Mouse (Mus musculus): ENCODE measurements around the gene Lcmt1.

Lcmt1 gene

DNA sequence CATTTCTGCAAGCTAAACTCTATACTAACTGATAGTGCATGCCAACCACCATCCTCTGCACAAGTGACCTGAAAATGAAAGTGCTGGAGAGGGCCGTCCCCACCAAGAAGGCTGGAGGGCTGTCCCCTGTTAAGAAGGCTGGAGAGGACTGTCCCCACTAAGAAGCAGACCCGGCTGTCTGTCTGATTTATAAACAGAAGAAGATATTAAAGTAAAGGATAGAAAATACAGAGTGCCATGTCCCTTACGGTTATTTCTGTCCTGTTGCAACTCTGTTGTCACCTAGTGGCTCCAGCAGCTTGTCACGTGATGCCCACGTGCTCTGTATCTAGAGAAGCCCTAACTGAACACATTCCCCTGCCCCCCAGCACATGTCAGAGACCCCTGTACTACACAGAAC is 9.4 kb upstream of the Lcmt1 start:
- DNase-seq (ENCODE audit: low spot score in 2 of 2): no peak

DNA sequence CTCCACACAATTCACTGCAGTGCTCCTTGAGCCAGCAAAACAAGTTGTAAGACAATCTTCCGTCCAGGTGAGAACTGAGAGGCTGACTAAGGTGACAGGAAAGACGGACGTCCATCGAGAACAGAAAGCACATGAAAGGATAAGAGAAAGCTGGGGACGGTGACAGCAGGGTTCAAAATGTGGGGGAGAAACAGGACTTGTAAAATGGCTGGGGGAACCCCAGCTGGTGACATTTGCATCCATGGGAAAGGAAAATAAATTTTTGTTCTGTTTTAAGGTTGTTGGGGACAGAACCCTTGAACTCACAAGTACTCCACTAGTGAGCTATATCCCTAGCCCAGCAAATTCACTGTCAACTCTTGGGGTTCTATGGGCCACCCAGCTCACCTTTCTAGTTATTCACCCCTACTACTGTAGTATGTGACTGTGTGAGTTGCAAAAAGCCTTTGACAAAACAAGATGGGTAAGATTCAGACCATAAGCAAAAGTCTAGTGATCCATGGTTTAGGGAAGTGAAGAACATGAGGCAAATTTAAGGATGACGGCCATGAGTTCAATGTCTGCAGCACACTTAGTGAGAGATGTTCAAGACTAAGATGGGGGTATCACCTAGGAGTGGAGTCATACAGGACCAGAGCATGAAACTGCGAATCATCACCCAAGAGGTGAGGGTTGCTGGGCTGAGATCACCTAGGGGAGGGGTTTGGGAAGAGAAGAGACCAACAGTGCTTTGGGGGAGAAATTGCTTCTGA is 8.2 kb upstream of the Lcmt1 start:
- DNase-seq (ENCODE audit: low spot score in 2 of 2): no peak

DNA sequence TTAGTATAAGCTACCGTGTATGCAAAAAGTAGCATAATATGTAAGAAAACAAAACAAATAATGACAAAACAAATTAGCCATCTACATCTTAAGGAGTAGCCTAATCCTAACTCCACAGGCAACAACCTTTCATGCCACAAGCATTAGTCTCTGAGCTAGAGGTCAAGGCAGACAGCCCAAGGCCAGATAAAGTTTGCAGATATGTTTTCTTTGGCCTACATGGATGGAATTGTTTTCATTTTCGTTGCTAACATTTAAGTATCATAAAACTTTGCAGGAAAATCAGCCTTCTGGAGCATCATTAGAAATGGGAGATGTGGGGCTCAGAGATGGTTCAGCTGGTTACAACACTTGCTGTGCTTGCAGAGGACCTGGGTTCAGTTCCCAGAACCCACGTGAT is 6.8 kb upstream of the Lcmt1 start:
- no peak for DNase-seq (ENCODE audit: low spot score in 2 of 2)

DNA sequence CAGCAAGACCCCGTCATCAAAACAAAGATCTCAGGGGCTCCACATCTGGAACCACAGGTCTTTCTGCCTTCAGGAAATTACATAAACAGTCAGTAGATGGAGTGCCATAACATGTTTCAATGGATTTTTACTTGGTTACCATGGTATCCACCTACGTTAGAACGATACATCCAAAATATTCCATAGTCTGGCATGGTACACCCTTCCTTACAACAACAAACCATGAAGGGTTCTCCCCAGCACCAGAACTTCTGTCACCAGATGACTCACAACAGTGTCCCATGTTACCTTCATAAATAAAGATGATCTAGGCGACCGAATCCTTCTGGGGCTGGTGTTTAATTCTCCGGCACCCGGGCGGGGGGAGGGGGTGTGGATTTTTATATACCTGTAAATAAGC is 5.6 kb upstream of the Lcmt1 start:
- peak in 1 of 2 experiments; percentile 53 for DNase-seq (ENCODE audit: low spot score in 2 of 2)

DNA sequence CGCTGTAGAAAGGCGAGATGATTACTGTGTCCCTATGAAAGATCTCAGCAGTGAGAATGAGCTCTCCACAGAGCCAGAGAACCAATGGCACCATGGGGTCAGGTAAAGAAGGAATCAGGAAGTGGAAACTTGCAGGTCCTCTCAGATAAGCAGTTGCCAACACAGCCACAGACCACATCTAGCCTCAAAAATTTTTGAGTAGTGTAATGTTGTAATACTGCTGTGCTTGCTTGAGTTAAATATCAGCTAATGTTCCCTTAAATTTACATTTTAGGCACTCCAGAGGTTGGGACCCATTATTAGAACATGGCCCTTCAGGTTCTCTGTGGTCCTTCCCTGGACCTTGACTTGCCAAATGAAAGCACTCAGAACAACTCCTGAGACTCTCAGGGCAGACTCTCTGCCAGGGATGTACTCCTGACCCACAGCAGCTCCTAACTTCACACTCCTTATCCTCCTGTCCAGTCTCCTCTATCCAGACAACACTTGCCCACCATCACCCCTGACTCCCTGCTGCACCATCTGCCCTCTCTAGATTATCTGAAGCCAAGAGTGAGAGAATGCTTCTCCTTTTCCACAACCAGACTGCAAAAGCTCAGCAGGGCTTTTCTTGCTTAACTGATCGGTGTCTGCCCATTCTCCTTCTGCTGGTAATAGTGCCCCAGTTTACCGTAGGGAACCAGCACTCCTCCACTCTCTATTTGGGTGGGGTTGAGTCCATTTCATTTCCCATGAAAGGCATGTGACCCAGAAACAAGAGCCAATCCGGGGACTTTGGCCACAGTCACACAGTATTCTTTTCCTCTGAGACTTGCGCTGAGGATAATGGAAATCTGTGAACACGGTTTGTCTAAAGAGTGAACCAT is 3.5 kb upstream of the Lcmt1 start:
- DNase-seq (ENCODE audit: low spot score in 2 of 2): no peak

DNA sequence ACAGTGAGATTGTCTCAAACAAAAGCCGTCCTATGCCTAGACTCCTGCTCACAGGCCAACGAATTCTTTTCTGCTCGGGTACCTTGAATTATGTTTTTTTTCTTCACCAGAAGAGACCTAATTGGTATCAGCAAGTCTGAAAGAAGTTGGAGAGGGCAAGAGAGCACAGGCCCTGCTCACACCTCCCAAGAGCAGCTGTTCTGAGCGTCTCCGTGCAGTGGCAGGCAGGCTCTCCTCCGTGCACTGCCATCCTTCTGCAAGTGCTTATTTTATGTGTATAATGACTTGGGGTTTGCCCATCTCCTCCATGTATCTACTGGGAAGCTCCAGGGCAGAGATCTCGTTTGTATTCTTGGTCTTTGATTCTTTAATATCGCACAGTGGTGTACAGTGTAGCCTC is 2.8 kb upstream of the Lcmt1 start:
- no peak for DNase-seq (ENCODE audit: low spot score in 2 of 2)

DNA sequence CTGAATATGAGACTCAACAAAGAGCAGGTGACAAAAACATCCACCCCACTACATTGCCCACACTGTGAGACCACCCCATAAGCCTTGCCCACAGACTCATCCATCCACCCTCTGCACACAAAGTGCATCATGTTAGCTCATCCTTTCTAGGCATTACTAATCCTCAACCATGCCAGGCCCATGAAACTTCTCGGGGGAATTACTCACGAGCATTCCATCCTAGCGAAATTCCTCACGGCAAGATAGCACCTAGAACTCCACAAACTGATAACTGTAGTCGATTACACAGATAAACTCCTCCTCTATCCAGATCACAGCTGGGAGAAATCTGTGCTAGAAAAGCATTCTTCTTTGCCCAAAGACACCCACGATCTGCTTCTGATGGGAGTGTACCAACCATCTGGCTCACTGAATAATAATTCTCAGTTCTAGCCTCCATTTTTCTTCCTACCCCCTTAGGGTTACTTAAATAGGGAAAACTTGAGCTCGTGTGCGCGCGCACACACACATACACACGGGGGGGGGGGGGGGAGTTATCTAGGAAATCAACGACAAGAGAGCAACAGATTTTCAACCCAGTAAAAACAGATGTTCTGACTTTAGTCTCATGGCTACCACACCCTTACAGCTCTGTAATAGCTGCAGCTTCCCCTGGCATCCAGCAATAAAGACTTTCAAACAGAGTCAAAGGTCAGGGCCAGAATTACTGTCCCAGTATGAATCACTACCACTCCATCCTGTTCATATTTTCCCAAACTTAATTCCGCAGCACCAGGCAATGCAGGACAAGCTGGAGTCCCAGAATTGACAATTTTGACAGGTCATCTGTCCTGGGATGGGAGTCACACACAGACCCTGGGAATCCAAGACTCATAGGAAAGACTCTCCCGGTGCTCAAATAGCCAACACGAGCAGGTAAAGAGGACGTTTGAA is 2.1 kb upstream of the Lcmt1 start:
- peak in 1 of 2 experiments; percentile 63 for DNase-seq (ENCODE audit: low spot score in 2 of 2)

DNA sequence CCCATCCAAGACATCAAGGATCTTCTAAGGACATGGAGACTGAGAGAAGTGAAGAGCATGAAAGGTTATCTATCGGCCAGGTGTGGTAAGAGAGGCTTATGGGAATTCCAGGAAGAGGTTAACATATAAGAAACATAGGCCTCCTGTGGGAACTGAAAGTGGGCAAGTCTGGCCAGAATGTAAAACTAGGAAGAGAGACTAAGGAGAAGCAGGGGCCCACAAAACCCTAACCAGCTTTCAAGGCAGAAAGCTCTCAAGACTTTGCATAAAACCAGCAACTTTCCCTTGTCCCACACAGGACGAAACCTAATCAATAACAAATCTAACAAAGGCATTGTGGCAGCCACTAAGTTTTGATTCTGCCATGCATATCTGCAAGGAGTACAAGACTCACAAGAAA is 1.4 kb upstream of the Lcmt1 start:
- no peak for DNase-seq (ENCODE audit: low spot score in 2 of 2)

DNA sequence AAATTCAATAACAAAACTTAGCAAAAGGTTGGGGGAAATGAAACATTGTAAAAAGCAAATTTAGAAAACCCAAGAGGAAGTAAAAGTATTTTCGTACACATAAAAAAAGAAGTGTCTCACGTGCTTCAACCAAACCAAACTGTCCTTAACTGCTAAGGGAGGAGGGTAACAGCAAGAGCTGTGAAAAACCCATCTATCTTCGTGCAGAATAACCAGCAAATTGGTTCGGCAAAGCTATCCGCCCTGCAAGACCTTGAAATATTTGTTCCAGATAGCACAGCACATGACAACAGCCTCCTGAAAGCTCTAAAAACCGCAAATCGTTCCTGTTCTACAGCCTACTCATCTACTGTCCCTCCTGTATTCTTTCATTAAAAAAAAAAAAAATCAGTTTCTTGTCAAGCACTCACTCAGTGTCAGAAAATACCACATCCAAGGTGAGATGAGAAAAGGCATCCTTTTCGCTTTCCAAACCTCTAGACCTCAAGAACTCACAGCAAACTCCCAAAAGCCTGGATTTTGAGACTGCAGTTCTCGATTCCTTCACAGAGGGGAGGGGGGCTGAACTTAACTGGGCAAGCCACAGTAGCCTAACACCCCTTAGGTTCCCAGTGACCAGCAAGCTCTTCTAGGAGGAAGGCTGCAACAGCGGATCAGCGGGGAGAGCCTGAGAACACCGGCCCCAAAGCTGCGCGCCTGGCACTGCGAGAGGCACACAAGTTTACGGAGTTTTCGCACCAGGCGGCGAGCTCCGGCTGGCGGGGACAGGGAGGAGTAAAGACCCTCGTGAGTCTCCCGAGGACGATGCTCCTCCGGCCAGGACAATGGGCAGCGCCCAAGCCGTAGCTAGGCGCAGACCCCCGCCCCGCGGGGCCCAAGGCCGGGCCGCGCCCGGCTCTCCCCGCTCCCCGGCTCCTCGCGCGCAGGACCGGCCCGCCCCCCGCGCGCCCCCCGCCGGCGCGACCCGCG is 522 bp upstream of the Lcmt1 start:
- DNase-seq (ENCODE audit: low spot score in 2 of 2): peak in 1 of 2 experiments; percentile 46

DNA sequence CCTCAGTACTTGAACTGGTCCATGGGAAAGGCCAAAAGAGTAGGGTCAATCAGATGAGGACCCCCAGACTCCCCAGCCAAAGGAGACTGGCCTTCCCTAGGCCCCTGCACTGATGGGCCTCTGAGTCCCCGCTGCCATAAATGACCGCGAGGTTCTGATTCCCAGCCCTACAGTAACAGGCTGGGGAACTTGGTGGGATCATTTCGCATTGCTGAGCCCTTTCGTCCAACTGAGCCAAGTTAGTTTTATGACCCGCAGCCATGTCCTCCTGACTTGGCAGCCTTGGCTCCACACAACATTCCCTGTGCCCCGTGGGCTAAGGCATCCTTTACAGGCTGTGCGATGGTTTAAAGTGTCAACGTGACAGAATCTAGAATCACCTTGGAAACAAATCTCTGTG is 1.1 kb downstream of the Lcmt1 start:
- no peak for DNase-seq (ENCODE audit: low spot score in 2 of 2)

DNA sequence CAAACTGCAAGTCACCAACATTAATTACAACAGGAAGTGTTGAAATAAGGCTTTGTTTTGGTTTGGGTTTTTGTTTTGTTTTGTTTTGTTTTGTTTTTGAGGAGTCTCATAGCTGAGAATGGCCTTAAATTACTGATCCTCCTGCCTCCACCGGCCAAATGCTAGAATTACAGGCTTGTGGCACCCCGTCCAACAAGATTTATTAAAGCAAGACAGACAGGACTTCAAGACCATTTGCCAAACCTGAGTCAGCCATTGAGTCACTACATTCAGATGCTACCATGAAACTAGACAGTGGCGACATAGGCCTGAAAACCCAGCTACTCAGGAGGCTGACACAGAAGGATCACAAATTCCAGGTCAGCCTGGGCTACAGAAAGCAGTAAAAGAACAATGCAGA is 1.9 kb downstream of the Lcmt1 start:
- DNase-seq (ENCODE audit: low spot score in 2 of 2): no peak

DNA sequence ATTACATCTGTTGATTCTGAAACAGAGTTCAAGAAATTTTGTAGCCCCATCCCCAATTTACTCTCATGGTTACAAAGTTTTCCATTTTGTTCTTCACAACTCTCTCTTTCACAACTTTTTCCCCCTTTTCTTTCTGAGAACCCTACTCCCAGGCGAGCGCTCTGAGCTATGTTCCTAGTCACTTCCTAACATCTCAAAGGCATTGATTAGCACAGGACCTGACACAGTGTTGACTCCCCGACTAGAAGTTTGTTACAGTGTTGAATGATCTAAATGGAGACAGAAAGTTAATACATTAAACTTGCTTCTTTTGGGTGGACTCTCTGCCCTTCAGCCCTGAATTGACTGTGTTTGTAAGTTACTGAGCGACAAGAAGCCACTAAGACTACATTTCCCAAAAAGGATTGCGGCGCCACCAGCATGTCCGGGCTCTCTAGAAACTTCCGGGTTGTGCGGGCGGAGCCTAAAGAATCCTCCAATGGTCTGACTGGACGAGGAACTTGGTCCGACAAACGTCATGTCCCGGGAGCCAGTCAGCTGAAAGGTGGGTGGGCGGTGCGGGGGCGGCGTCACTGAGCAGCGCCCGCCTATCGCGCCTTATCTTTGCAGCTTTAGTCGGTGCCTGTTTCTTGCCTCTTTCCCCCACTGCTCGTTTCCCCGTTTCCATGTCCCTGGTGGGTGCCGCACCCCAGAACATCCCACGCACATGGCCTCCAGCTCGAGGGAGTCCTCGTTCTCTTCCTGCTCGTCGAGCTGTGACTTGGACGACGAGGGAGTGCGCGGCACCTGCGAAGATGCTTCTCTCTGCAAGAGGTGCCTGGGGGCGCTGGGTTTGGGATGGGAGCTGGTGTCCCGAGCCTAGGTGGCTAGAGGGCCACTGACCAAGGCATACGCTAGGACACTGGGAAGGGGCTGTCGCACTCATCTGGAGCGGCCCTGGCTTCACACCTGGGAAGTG is 8.1 kb downstream of the Lcmt1 start:
- peak; percentile 93 to 97 for DNase-seq (ENCODE audit: low spot score in 2 of 2)

DNA sequence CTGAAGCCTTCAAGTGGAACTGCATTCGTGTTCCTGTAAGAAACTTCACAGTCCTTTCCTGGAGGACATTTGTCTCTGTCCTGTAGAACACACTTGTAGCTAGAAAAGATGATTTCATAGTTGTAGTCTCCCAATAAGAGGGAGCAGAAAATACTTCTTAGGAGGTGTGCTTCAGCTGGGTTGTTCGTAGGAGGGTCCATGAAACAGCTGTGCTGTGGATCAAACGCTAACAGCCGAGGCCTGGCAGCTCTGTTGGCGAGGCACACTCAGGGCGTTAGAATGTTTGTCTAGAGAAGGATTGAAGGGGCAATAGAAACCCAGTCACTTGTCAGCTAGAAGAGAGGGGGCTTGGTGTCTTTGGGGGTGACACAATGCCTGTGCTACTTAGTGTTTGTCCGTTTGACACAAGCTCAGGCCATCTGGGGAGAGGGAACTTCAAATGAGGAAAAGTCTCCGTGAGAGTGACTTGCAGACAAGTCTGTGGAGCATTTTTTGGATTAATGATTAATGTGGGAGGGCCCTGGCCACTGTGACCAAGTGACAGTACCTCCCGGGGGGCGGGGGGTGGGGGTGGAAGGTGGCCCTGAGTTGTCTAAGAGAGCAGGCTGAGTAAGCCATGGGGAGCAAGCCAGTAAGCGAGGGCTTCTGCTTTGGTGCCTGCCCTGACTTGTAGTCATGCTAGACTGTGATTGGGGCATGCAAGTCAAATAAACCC is 16.3 kb downstream of the Lcmt1 start:
- DNase-seq (ENCODE audit: low spot score in 2 of 2): no peak

DNA sequence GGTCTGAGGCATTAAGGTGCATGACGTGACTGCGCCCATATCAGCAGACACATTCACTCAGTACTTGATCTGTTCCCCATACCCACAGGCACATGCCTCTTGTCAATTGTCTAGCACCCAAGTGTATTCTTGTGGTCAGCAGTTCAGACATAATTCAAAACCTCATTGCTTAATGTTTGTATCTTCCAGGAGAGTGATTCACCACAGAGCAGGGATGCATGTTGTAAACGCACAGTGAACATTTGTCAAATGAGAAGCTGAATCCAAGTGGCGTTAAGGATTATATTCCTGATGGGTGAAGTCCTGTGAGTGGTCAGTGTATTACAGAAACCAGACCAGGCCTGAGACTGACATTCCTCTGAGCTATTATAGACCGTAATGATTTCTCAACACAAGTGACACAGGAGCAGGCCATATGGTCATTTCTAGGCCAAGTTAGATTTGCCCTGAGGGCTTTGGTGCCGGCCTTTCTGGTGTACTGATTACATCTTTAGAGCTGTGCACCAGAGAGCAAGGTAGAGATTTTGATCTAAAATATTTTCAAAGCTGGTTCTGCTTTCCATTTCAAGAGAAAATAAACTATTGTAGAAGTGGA is 20.2 kb downstream of the Lcmt1 start:
- DNase-seq (ENCODE audit: low spot score in 2 of 2): no peak

DNA sequence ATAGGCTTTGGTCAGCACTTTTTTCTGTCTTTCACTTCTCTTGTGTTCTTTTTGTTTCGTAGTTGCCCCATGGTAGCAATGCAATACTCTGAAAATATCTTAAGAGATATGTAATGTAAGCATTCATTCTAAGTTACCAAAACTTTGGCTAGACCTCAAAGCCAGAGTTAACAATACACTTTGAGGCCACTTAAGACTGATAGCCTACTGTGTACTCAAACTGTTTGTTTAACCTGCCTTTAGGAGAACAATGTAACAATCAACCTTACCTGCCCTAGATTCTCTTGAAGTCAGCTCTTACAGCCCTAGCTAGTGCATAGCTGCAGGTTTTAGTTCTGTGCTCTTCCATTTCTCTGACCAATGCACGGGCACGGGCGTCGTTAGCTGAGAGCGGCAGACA is 24.7 kb downstream of the Lcmt1 start:
- DNase-seq (ENCODE audit: low spot score in 2 of 2): no peak

DNA sequence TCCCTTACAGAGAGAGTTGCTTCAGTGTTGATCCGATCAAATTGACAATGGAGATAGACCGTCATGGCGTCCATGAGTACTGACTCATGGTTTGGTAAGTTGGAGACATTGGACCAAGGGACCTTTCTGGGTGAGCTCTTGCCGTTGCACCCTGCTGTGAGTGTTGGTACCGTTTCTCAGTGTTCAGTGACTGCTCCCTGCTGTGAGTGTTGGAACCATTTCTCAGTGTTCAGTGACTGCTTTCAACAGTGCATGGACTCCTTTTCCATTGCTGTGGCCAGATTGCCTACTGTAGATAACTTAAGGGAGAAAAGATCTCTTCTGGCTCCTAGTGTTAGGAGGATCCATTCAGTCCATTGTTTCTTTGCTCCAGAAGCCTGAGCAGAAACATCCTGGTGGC is 27.3 kb downstream of the Lcmt1 start:
- no peak for DNase-seq (ENCODE audit: low spot score in 2 of 2)

DNA sequence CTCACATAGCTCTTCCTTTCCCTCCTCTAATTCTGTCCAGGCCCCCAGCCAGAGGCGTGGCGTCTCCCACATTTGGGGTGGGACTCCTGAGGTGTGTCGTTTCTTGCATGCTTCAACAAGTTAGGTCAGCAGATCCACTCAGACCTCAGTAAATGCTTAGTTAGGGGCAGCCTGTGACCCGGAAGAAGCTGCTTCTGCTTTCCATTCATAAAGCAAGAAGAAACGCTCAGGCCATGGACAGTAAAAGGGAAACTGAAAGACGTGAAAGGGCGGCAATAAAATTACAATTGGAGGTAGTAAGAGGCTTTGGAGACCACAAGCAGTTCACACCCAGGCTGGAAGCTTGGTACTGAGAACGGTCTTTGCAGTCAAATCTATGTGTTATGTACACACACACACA is 27.8 kb downstream of the Lcmt1 start:
- no peak for DNase-seq (ENCODE audit: low spot score in 2 of 2)

DNA sequence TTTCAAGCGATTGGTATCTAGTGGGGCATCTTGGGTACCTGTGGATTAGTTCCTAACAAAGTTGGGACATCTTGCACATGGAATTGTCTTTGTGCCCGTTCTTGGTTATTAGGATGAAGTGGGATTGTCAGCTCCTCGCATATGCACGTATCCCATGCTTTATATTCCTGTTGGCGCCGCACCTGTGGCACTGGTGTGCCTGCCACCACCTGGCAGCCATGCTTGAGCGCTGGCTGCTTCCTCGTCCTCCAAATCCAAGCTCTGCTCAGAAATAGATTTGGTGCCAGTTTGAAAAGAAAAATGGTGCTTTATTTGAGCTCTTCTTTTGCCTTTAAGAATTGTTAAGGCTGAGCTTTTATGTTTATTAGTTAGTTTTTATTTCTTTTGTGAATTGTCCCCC is 28.3 kb downstream of the Lcmt1 start:
- DNase-seq (ENCODE audit: low spot score in 2 of 2): no peak

DNA sequence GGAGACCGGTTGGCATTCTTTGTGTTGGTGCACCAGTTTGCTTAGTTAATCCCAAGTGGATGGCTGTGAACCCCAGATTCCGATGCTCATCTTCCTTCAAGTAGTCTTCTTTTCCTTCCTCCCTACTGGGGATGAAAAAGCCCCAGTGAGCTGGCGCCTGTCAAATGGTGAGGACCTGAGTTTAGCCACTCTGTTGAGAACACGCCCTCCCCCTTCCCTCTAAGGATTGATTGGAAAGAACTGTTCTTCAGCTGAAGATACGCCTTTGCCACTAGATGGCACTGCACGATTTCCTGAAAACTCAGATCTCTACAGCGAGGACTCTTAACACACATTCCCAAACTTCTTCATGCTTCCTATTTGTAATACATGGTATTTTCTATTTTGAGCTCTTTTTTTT is 29.2 kb downstream of the Lcmt1 start:
- DNase-seq (ENCODE audit: low spot score in 2 of 2): peak; percentile 28 to 59
